Comparison of ENCODE assay signal across 8 mouse cellular contexts in genomic region chr5:35313826-35314586, GRCm38 (mm10). TPM values are rescaled to one million over a fixed set of nuclear protein-coding genes. Genes with fewer than 3 reads are reported as not detected.
A peak's percentile ranks its signal among the peaks of the same experiment; 100 is the strongest.
DNase-seq lines count a peak whose midpoint lies in the region; ATAC-seq lines count a peak whose summit lies in the region.

No protein-coding gene starts in this region.

- 19% methylated on average over 18 of the region's 18 CpGs for WGBS in embryonic facial prominence, embryonic 10.5 days
- 19% methylated on average over 18 of the region's 18 CpGs for WGBS in intestine, embryonic 14.5 days
- WGBS in limb, embryonic 13.5 days = 22% methylated on average over 18 of the region's 18 CpGs

- no peak overlapping the region; the same call in 1 of the 2 replicates for H3K27ac ChIP-seq in embryonic facial prominence, embryonic 10.5 days (replicated peaks)
- no peak overlapping the region for H3K27ac ChIP-seq in intestine, embryonic 14.5 days (ENCODE audit: low read depth)
- H3K27ac ChIP-seq in limb, embryonic 13.5 days = no peak overlapping the region

- no peaks in the 10 kb centered on the region for H3K36me3 ChIP-seq in embryonic facial prominence, embryonic 10.5 days (replicated peaks)
- H3K36me3 ChIP-seq in intestine, embryonic 14.5 days (ENCODE audit: control insufficient read depth, insufficient read depth, low read length) = no peaks in the 10 kb centered on the region
- H3K36me3 ChIP-seq in limb, embryonic 13.5 days = no peaks in the 10 kb centered on the region

- no peaks in the 10 kb centered on the region for H3K9me3 ChIP-seq in embryonic facial prominence, embryonic 10.5 days
- no peaks in the 10 kb centered on the region for H3K9me3 ChIP-seq in intestine, embryonic 14.5 days (ENCODE audit: control insufficient read depth, low read length)
- H3K9me3 ChIP-seq in limb, embryonic 13.5 days = no peaks in the 10 kb centered on the region

- intact Hi-C loops in gastrocnemius, postnatal 14 days (cut with DNase I; ENCODE audit: low total_unique reads) = no loop called here

- H3K27me3 ChIP-seq in embryonic facial prominence, embryonic 10.5 days (replicated peaks; ENCODE audit: low read depth, poor library complexity, severe bottlenecking) = peaks cover 70% of the 10 kb centered on the region
- H3K27me3 ChIP-seq in intestine, embryonic 14.5 days (replicated peaks; ENCODE audit: control insufficient read depth, insufficient read depth, low read length) = peaks cover 34% of the 10 kb centered on the region
- peaks cover 74% of the 10 kb centered on the region for H3K27me3 ChIP-seq in limb, embryonic 13.5 days

- H3K4me1 ChIP-seq in embryonic facial prominence, embryonic 10.5 days = peaks cover 29% of the 10 kb centered on the region
- no peaks in the 10 kb centered on the region for H3K4me1 ChIP-seq in intestine, embryonic 14.5 days (replicated peaks; ENCODE audit: control insufficient read depth, insufficient read depth, low read length)
- 0 out of 2 replicates have a peak, but pooled peaks cover 5% of the 10 kb centered on the region for H3K4me1 ChIP-seq in limb, embryonic 13.5 days

- H3K4me2 ChIP-seq in intestine, embryonic 14.5 days (ENCODE audit: low read length) = peak overlapping the region; percentile 30
- peak overlapping the region; percentile 53 for H3K4me2 ChIP-seq in limb, embryonic 13.5 days (replicated peaks)

- DNase-seq in right cerebral cortex, adult 18-20 months = peak; percentile 72
- no peak for DNase-seq in right cerebral cortex, postnatal 10 days (ENCODE audit: low spot score in 2 of 2)
- peak; percentile 29 for DNase-seq in embryonic facial prominence, embryonic 10.5 days (ENCODE audit: low spot score)
- no peak for DNase-seq in intestine, embryonic 14.5 days (ENCODE audit: low spot score)
- DNase-seq in right cerebral cortex, postnatal 14 days = peak; percentile 40
- DNase-seq in gastrocnemius, postnatal 14 days = no peak
- DNase-seq in thymus, postnatal 25 days = no peak

- no peak overlapping the region for H3K9ac ChIP-seq in intestine, embryonic 14.5 days (ENCODE audit: low read length)
- no peak overlapping the region for H3K9ac ChIP-seq in limb, embryonic 13.5 days

- no peak for ATAC-seq in intestine, embryonic 14.5 days (replicated peaks; ENCODE audit: low FRiP score, low TSS enrichment, low read depth)
- no peak for ATAC-seq in limb, embryonic 13.5 days (ENCODE audit: low FRiP score, low read depth)

- H3K4me3 ChIP-seq in embryonic facial prominence, embryonic 10.5 days = peak overlapping the region; percentile 47
- H3K4me3 ChIP-seq in intestine, embryonic 14.5 days (ENCODE audit: low read depth, low read length) = peak overlapping the region; percentile 13; the same call in 1 of the 2 replicates
- peak overlapping the region; percentile 27 for H3K4me3 ChIP-seq in limb, embryonic 13.5 days

RNA-seq across cellular contexts. Expression of gene Adra2c, which starts 35.9 kb away (rescaled TPM):
- polyA plus RNA-seq in embryonic facial prominence, embryonic 10.5 days (2016; fragmentation: Nextera tagmentation; extraction: Ambion mirVana) = 0.04 TPM in 1 of 2 replicates, not detected in the other
- 0.05 TPM in 1 of 2 replicates, not detected in the other for polyA plus RNA-seq in intestine, embryonic 14.5 days (2014; fragmentation: Nextera tagmentation; extraction: Ambion mirVana)
- polyA plus RNA-seq in limb, embryonic 13.5 days (2015; fragmentation: Nextera tagmentation; extraction: Ambion mirVana) = not detected in 2 replicates
- total RNA-seq in gastrocnemius, postnatal 14 days (2021) = under 1 TPM; 0.24 to 0.37 TPM

Comparison
In these comparisons a context has a peak if more than half of its experiments do, and no peak if none do; other contexts are left out.
1. DNase-seq: peak in right cerebral cortex, adult 18-20 months (single experiment), embryonic facial prominence, embryonic 10.5 days (single experiment) and right cerebral cortex, postnatal 14 days (single experiment); none in right cerebral cortex, postnatal 10 days (0 of 2), intestine, embryonic 14.5 days (single experiment), gastrocnemius, postnatal 14 days (single experiment) and thymus, postnatal 25 days (single experiment).
2. Peak in every context shown above with its lines, with median percentiles within 50 percentile points of each other: H3K4me3 ChIP-seq.